Mouse (Mus musculus) embryonic facial prominence, embryonic 13.5 days (tissue): Measurements from ENCODE around the gene S1pr2. TPM values are rescaled to one million over a fixed set of nuclear protein-coding genes. Genes with fewer than 3 reads are reported as not detected.
"Not testable (repeated sequence)": the region's sequence is repeated elsewhere in the genome, so short reads cannot be mapped to it uniquely, and the experiment has no call there.

Source experiments
- ATAC-seq: fragments of 200-750 bp; cut with Nextera tagmentation; 2 replicates; pipeline ENCODE4 v1.8.0; 2017; ENCODE audit warnings: low read depth; ENCODE audit not compliant: insufficient number of reproducible peaks, insufficient read depth, low FRiP score, low TSS enrichment
- H3K27ac ChIP-seq: fragments of 300-500 bp; sonication (generic); 2 replicates; pipeline ENCODE4 v1.5.1; 2015; ENCODE audit warnings: moderate library complexity, mild to moderate bottlenecking, inconsistent platforms
- H3K27me3 ChIP-seq: fragments of 300-500 bp; sonication (generic); 2 replicates; pipeline ENCODE4 v1.6.1; 2015; ENCODE audit warnings: mild to moderate bottlenecking, inconsistent platforms
- H3K36me3 ChIP-seq: fragments of 300-500 bp; sonication (generic); 2 replicates; pipeline ENCODE4 v1.6.1; 2015; ENCODE audit warnings: mild to moderate bottlenecking, inconsistent platforms
- H3K4me1 ChIP-seq: fragments of 300-500 bp; sonication (generic); 2 replicates; pipeline ENCODE4 v1.6.1; 2015; ENCODE audit warnings: inconsistent platforms
- H3K4me2 ChIP-seq: fragments of 300-500 bp; sonication (generic); 2 replicates; pipeline ENCODE4 v1.6.1; 2015; ENCODE audit warnings: moderate library complexity, mild to moderate bottlenecking, inconsistent platforms
- H3K4me3 ChIP-seq: fragments of 300-500 bp; sonication (generic); 2 replicates; pipeline ENCODE4 v1.5.1; 2015; ENCODE audit warnings: mild to moderate bottlenecking, inconsistent platforms
- H3K9ac ChIP-seq: fragments of 300-500 bp; sonication (generic); 2 replicates; pipeline ENCODE4 v1.6.1; 2015; ENCODE audit warnings: mild to moderate bottlenecking, inconsistent platforms
- H3K9me3 ChIP-seq: fragments of 300-500 bp; sonication (generic); 2 replicates; pipeline ENCODE4 v1.6.1; 2016; ENCODE audit warnings: inconsistent platforms
- WGBS: fragments of 180-500 bp; shearing (Covaris S2); methylation state at CpG from one replicate; pipeline ENCODE4 v1.1.7; 2015; ENCODE audit warnings: mixed read lengths; 5-methylcytosine and 5-hydroxymethylcytosine counted together
- polyA plus RNA-seq: library from polyadenylated mRNA; unstranded; fragments of >200 nt; fragmentation: Nextera tagmentation; extraction: Ambion mirVana; gene quantifications from 2 replicates; pipeline ENCODE4 v1.2.1, GENCODE M21; 2015

Gene S1pr2
- polyA plus RNA-seq, 1 experiment from 2014 or later: 67.8 TPM

DNA sequence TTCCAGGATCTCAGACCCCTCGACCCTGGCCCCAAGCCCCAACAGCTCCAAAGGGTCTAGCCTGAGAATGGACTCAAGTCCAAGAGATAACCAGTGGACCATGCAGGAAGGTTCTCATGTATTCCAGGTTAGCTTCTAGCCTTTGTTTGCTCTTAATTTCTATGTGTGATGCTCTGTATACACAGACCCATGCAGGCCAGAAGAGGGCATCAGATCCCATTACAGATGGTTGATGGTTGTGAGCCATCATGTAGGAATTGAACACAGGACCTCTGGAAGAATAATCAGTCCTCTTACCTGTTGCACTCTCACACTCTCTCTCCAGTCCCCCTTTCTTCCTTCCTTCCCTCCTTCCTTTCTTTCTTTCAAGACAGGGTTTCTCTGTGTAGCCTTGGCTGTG is 35.8 kb upstream of the S1pr2 start:
- H3K4me1 ChIP-seq: peaks cover 14% of the 10 kb centered on the region
- no peak overlapping the region for H3K9ac ChIP-seq
- H3K4me3 ChIP-seq: no peak overlapping the region
- no peaks in the 10 kb centered on the region for H3K9me3 ChIP-seq
- H3K36me3 ChIP-seq: peaks cover 24% of the 10 kb centered on the region
- H3K27ac ChIP-seq: no peak overlapping the region
- no peak overlapping the region for H3K4me2 ChIP-seq
- WGBS: 43% methylated on average over 1 of the region's 1 CpGs
- peaks cover 35% of the 10 kb centered on the region for H3K27me3 ChIP-seq
- ATAC-seq: no peak

DNA sequence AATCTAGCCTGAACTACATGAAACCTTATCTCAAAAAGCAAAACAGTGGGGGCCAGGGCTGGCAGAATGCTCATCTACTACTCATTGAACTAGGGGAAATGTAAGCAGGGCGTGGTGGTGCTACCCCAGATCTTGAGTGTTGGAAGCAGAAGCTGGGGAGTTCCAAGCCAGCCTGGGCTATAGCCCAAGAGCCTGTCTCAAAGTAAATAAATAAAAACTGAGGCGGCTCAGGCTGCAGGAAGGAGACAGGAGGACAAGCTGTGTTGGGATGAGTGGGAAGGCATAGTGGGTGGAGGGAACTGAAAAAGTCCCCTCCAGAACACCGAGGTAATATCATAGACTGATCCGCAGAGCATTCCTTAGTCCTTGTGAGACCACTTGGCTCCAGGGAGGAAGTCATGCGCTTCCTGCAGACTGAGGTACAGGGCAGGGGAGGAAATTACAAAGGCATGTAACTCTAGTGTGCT is 35.3 kb upstream of the S1pr2 start:
- H3K4me1 ChIP-seq: peaks cover 14% of the 10 kb centered on the region
- H3K27me3 ChIP-seq: peaks cover 30% of the 10 kb centered on the region
- no peaks in the 10 kb centered on the region for H3K9me3 ChIP-seq
- H3K36me3 ChIP-seq: peaks cover 29% of the 10 kb centered on the region
- no peak overlapping the region for H3K4me2 ChIP-seq
- H3K9ac ChIP-seq: no peak overlapping the region
- ATAC-seq: no peak
- no peak overlapping the region for H3K27ac ChIP-seq
- 67% methylated on average over 5 of the region's 5 CpGs for WGBS
- H3K4me3 ChIP-seq: no peak overlapping the region

DNA sequence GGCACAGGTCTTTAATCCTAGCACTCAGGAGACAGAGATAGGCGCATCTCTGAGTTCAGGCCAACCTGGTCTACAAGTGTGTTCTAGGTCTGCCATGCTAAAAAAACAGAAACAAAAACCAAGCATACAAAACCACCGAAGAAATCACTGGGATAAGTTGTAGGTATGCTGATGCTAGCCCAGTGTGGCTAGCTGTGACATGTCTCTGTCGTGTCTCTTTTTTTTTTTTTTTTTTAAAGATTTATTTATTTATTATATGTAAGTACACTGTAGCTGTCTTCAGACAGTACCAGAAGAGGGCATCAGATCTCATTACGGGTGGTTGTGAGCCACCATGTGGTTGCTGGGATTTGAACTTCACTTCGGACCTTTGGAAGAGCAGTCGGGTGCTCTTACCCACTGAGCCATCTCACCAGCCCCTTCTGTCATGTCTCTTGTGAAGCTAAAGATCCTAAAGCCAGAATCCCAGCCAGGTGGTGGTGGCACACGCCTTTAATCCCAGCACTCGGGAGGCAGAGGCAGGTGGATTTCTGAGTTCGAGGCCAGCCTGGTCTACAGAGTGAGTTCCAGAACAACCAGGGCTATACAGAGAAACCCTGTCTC is 34.5 kb upstream of the S1pr2 start:
- WGBS: 72% methylated on average over 9 of the region's 9 CpGs
- H3K27ac ChIP-seq: not testable (repeated sequence)

DNA sequence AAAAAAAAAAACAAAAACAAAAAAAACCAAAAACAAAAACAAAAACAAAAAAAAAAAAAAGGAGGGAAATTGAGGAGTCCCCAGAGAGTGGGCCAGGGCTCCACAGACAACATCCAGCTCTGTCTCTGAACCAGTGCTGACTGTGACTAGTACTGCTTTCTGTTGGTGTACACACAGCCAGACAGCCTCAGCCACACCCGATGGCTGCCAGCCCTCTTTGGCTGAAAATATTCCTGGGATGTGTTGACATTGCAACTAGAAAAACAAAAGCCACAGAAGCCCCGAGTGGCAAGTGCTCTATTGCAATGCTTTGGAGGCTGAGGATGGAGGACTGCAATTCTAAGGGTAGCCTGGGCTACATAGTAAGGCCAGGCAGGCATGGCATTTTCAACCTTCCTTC is 33.8 kb upstream of the S1pr2 start:
- no peaks in the 10 kb centered on the region for H3K9me3 ChIP-seq
- peaks cover 15% of the 10 kb centered on the region for H3K27me3 ChIP-seq
- no peak overlapping the region for H3K27ac ChIP-seq
- no peak overlapping the region for H3K4me2 ChIP-seq
- no peak for ATAC-seq
- H3K9ac ChIP-seq: no peak overlapping the region
- peaks cover 8% of the 10 kb centered on the region for H3K4me1 ChIP-seq
- 65% methylated on average over 2 of the region's 2 CpGs for WGBS
- peaks cover 42% of the 10 kb centered on the region for H3K36me3 ChIP-seq
- no peak overlapping the region for H3K4me3 ChIP-seq

More for the DNA sequence above, 34.5 kb upstream of the S1pr2 start:
- Histone ChIP-seq H3K4me1 (peaks cover 14% of the 10 kb centered on the region), H3K36me3 (peaks cover 35% of the 10 kb centered on the region), H3K27me3 (peaks cover 22% of the 10 kb centered on the region)
- not testable (repeated sequence) for H3K9ac ChIP-seq, H3K4me2 ChIP-seq, H3K9me3 ChIP-seq, ATAC-seq, H3K4me3 ChIP-seq

DNA sequence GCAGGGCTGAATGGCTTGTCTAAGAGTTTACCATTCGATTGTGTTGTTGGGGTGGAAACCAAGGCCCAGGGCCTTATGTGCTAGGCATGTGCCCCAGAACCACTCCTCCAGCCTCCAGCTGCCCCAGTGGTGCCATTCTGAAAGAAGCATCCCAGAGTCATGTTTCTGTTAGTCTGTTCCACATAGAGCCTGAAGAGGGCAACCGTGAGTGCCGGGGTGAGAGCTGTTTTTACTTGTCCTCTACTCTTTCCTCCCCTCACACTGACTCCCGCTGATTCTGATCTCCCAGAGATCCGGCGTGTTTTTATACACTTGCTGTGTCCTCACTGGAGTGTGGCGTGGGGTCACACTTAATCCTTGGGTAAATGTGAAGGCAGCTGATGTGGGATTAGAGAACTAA is 31.4 kb upstream of the S1pr2 start:
- no peak overlapping the region for H3K4me3 ChIP-seq
- no peaks in the 10 kb centered on the region for H3K9me3 ChIP-seq
- peaks cover 7% of the 10 kb centered on the region for H3K4me1 ChIP-seq
- no peaks in the 10 kb centered on the region for H3K27me3 ChIP-seq
- no peak for ATAC-seq
- WGBS: 84% methylated on average over 7 of the region's 7 CpGs
- peaks cover 50% of the 10 kb centered on the region for H3K36me3 ChIP-seq
- no peak overlapping the region for H3K4me2 ChIP-seq
- H3K9ac ChIP-seq: no peak overlapping the region
- H3K27ac ChIP-seq: no peak overlapping the region

DNA sequence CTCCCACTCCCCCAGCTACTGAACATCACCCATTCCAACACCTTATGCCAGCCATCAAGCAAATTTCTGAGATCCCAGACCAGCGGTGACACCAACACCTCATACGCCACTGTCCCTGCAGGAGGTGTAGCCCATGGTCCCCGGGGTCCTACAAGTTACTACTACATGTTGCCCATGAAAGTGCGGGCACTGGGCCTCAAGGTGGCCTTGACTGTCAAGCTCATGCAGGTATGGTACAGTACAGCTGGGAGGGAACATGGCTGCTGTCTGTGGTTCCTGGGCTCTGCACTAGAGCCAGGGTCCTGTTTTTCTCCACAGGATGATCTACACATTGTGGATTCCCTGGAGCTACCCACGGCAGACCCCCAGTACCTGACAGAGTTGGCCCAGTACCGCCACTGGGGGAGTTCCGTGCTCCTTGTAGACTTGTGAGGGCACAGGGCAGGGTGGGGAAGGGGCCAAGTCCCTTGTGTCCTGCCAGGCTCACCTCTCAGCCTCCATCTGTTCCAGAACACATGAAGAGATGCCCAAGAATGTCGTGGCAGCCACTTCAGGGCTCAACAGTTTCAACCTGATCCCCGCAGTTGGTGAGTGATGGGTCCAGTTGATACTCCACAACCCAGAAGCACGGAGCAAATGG is 30.9 kb upstream of the S1pr2 start:
- no peak overlapping the region for H3K4me2 ChIP-seq
- peaks cover 50% of the 10 kb centered on the region for H3K36me3 ChIP-seq
- H3K4me1 ChIP-seq: peaks cover 7% of the 10 kb centered on the region
- no peak overlapping the region for H3K4me3 ChIP-seq
- no peaks in the 10 kb centered on the region for H3K27me3 ChIP-seq
- no peaks in the 10 kb centered on the region for H3K9me3 ChIP-seq
- ATAC-seq: no peak
- H3K27ac ChIP-seq: no peak overlapping the region
- H3K9ac ChIP-seq: no peak overlapping the region
- WGBS: 94% methylated on average over 10 of the region's 10 CpGs

DNA sequence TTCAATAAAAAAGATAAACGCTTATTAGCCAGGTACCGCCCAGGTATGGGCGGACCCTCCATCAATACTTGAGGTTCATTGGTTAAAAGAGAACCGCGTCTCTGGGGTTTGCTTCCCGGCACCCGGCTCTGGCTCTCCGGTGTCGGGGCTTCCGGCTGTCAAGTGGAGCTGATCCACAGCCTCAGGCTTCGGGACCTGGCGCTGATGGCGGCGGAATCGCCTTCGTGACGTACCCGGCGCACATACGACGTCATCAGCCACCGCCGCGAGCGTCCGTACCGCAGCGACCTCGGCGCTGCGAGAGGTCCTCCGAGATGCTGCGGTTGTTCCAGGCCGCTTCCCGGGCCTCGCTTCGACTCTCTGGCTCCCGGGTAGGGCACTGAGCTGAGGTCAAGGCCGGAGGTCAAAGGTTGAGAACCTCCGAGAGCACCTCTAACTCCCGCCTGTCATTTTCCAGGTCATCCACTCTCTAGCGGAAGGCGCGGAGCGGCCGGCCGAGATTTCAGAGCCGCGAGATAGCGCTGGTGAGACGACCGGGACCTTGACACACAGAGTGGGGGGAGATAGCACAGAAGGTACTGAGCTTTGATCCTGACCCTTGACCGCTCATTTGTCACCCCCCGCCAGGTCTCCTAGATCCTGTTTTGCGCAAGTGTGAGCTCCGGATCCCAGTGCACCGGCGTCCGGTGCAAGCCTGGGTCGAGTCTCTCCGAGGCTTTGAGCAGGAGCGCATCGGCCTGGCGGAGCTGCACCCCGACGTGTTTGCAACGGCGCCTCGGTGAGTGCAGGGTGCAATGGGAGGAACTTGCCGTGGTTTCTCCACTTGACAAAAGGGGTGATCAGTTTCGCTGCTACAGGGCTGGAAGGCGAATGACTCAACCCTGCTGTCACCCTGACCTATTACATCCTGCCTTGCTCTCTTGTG is 26.3 kb upstream of the S1pr2 start, which contains the start of gene Mrpl4:
Gene Mrpl4 (plus strand): TSS at position 112 of the 925 bp plus-strand sequence.
- Histone ChIP-seq H3K27me3 (no peaks in the 10 kb centered on the region), H3K36me3 (peaks cover 32% of the 10 kb centered on the region), H3K9me3 (no peaks in the 10 kb centered on the region), H3K9ac (peak within 1 kb of the TSS; percentile 90), H3K4me1 (peaks cover 7% of the 10 kb centered on the region), H3K4me3 (peak within 1 kb of the TSS; percentile 85), H3K4me2 (peak within 1 kb of the TSS; percentile 81), H3K27ac (peak within 1 kb of the TSS; percentile 79)
- ATAC-seq: peak; percentile 77
- under 1% methylated on average over 72 of the region's 72 CpGs for WGBS

DNA sequence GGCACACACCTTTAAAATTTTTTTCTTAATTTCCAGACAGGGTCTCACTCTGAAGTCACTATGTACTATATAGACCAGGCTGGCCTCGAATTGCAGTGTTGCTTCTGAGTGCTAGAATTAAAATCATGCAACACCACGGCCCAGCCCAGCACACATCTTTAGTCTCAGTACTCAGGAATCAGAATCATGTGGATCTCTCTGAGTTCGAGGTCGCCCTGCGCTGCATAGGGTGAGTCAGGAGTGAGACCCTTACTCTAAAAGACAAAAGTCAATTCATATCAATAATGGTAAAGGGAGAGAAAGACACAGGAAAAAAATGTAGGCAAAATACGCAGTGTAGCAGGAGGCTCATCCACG is 25.7 kb upstream of the S1pr2 start:
- Histone ChIP-seq H3K36me3 (peaks cover 25% of the 10 kb centered on the region), H3K4me3 (peak overlapping the region; percentile 85), H3K4me2 (peak overlapping the region; percentile 81), H3K9ac (peak overlapping the region; percentile 90), H3K9me3 (no peaks in the 10 kb centered on the region), H3K4me1 (peaks cover 7% of the 10 kb centered on the region), H3K27me3 (no peaks in the 10 kb centered on the region), H3K27ac (peak overlapping the region; percentile 79; the same call in 1 of the 2 replicates)
- ATAC-seq: peak; percentile 34; the same call in 1 of the 2 replicates
- 13% methylated on average over 7 of the region's 7 CpGs for WGBS

DNA sequence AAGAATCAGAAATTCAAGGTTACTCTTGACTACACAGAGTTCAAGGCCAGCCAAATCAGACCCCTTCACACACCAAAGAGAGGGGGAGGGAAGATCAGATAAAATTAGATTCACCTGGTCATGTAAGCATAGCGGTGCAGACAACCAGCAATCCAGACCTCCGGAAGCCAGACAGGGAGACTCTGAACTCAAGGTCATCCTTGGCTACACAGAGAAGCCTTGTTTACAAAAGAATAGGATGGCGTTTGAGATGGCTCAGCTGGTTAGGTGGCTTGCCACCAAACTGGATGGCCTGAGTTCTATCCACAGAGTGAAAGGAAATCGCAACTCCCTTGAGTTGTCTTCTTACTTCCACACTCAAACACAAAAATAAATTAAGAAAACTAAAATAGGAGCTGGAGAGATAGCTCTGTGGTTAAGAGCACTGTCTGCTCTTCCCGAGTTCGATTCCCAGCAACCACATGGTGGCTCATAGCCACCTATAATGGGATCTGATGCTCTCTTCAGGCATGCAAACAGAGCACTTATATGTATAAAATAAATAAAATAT is 25.1 kb upstream of the S1pr2 start:
- H3K36me3 ChIP-seq: peaks cover 20% of the 10 kb centered on the region
- no peak overlapping the region for H3K4me2 ChIP-seq
- ATAC-seq: no peak
- H3K4me3 ChIP-seq: no peak overlapping the region
- H3K9me3 ChIP-seq: no peaks in the 10 kb centered on the region
- H3K27ac ChIP-seq: no peak overlapping the region
- peaks cover 7% of the 10 kb centered on the region for H3K4me1 ChIP-seq
- no peak overlapping the region for H3K9ac ChIP-seq
- 59% methylated on average over 6 of the region's 6 CpGs for WGBS
- no peaks in the 10 kb centered on the region for H3K27me3 ChIP-seq

DNA sequence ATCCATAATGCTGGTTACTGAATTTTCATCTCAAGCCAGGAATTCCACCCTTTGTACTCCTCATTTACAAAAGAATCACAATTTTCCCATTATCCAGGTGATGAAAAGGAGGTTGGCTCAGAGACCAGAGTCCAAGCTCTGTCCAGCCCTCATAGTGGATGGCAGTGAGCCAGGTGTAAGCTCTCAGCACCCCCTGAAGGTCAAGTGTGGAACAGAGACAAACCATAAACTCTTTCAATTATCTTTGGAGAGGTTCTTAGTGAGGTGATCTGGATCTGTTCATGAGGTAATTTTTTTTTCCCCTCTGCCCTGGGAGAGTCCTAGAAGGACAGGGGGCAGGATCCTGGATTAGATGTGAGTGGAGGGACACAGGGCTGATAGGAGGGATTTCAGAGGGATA is 24.2 kb upstream of the S1pr2 start:
- Histone ChIP-seq H3K27ac (no peak overlapping the region), H3K9me3 (no peaks in the 10 kb centered on the region), H3K9ac (no peak overlapping the region; the same call in 1 of the 2 replicates), H3K4me2 (no peak overlapping the region), H3K4me3 (no peak overlapping the region), H3K4me1 (peaks cover 7% of the 10 kb centered on the region), H3K36me3 (peaks cover 12% of the 10 kb centered on the region), H3K27me3 (no peaks in the 10 kb centered on the region)
- no peak for ATAC-seq

DNA sequence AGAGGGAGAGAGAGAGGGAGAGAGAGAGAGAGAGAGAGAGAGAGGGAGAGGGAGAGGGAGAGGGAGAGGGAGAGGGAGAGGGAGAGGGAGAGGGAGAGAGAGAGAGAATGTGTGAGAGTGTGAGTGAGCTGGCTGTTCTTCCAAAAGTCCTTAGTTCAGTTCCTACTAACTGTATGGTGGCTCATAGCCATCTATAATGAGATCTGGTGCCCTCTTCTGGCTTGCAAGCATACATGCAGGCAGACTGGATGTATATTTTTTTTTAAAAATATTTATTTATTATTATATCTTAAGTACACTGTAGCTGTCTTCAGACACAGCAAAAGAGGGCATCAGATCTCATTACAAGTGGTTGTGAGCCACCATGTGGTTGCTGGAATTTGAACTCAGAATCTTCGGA is 21.8 kb upstream of the S1pr2 start:
- not testable (repeated sequence) for ATAC-seq, H3K4me2 ChIP-seq, H3K4me1 ChIP-seq, H3K4me3 ChIP-seq, H3K36me3 ChIP-seq, H3K9me3 ChIP-seq, H3K27me3 ChIP-seq, H3K27ac ChIP-seq, H3K9ac ChIP-seq
- 75% methylated on average over 1 of the region's 1 CpGs for WGBS
